Mouse (Mus musculus) fat pad, adult 2 months (tissue): ENCODE measurements around the gene B230217C12Rik.
"Not testable (repeated sequence)": the region's sequence is repeated elsewhere in the genome, so short reads cannot be mapped to it uniquely, and the experiment has no call there.

Experiments
- DNase-seq: peaks from one replicate; pipeline ENCODE4 v3.0.0-alpha.2; 2011; ENCODE audit warnings: low read depth, low spot score; ENCODE audit errors: extremely low read depth

B230217C12Rik gene

DNA sequence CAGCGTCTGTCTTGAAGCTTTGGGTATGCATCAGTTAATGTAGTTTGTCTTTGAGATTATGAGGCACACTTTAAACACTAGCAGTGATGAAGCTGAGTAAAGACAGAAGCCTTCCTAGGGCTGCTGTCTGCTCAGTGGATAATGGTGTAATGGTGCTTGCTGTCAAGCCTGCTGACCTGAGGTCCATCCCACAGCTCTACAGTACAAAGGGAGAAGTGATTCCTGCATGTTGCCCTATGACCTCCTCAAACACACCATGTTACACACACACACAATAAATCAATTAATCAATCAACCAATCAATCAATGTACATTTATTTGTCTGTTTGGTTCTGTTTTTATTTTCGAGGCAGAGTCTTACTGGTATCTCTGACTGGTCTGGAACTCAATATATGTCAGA, 21.6 kb downstream of the B230217C12Rik start:
- DNase-seq, result no peak

DNA sequence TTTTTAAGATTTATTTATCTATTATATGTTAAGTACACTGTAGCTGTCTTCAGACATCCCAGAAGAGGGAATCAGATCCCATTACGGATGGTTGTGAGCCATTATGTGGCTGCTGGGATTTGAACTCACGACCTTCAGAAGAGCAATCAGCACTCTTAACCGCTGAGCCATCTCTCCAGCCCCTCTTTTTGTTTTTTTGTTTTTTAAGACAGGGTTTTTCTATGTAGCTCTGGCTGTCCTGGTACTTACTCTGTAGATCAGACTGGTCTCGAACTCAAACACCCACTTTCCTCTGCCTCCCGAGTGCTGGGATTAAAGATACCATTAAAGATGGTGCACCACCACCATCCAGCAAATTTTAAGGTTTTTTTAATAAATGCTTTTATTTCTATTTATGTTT, 24.8 kb downstream of the B230217C12Rik start:
- DNase-seq, result no peak

GRCm38 (mm10) chr11:97866091-97866888, 25.7 kb downstream of the B230217C12Rik start:
- DNase-seq, result no peak

DNA sequence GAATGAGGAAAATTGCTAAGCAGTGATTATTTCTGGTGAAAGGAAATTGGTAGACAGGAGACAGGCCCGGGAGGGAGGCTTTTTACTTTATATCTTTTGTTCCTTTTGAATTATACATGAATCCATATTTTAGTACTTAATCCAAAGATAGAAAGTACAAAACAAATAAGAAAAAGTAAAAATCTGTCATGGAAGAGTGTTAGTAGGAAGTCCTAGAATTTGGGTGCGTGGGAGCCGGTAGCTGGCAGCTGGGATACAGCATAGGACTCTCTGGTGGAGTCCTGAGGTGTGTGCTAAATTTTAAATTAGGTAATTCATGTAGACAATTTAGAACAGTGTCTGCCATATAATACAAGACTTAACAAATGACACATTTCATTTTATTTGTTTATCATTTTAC, 27.0 kb downstream of the B230217C12Rik start:
- no peak for DNase-seq

DNA sequence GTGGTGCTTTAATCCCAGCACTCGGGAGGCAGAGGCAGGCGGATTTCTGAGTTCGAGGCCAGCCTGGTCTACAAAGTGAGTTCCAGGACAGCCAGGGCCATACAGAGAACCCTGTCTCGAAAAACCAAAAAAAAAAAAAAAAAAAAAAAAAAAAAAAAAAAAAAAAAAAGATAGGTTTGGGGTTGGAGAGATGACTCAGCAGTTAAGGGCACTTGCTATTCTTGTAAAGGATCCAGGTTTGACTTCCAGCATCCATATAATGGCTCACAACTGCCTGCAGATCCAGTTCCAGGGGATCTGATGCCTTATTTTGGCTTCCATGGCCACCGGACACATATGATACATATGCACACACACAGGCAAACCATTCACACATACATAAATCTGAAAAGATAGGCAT, 31.8 kb downstream of the B230217C12Rik start:
- not testable (repeated sequence) for DNase-seq

GRCm38 (mm10) chr11:97874396-97874795, 33.8 kb downstream of the B230217C12Rik start:
- no peak for DNase-seq

DNA sequence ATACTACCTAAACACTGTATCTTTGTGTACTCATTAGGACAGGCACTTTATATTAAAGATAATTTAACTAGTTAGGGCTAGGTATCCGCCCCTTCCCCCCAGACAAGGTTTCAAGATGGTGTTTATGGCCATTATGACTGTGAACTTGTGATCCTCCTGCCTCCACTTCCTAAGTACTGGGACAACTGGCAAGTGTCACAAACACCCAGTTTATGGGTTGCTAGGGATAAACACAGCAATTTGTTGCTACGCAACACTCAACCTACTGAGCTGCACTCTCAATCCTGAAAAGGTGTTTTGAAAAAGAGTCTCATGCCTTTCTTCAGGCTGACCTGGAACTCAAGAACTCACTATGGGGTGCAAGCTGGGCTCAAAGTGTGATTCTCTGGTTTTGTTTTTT, 36.8 kb downstream of the B230217C12Rik start:
- no peak for DNase-seq

DNA sequence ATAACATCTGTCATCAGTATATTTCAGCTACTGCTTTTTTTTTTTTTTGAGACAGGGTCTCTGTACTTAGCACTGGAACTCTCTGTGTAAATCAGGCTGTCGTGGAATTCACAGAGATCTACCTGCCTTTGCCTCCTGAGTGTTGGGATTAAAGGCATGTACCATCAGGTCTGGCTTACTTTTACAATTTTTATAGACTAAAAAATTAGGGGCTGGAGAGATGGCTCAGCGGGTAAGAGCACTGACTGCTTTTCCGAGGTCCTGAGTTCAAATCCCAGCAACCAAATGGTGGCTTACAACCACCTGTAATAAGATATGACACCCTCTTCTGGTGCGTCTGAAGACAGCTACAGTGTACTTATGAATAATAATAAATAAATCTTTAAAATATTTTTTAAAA, 39.8 kb downstream of the B230217C12Rik start:
- DNase-seq, result no peak

GRCm38 (mm10) chr11:97883542-97883917, 43.0 kb downstream of the B230217C12Rik start:
- DNase-seq, result peak; percentile 18

- DNase-seq, result peak; percentile 76
Measured at GRCm38 (mm10) chr11:97883918-97884600, 43.5 kb downstream of the B230217C12Rik start, which contains the start of gene Fbxo47. Fbxo47 (minus strand) TSS chr11:97884154.

DNA sequence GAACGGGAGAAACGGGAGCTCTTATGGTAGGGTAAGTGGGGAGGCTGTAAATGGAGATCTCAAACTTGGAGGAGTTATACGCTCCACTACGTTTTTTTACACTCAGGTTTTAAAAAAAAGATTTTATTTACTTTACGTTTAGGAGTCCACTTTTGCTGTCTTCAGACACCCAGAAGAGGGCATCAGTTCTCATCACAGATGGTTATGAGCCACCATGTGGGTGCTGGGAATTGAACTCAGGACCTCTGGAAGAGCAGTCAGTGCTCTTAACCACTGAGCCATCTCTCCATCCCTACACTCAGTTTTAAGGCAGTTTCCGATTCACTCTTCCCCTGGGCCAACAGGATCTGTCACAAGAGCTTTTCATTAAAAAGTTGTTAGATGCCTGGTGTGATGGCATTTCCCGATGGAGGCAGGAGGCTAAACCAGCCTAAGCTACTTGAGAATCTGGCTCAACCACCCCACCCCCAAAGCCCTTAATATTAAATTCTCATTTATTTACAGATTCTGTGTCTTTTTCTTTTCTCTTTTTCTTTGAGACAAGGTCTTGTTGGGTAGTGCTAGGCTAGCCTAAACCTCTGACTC, 44.1 kb downstream of the B230217C12Rik start:
- DNase-seq, result no peak

GRCm38 (mm10) chr11:97885296-97885915, 44.8 kb downstream of the B230217C12Rik start:
- DNase-seq, result no peak

DNA sequence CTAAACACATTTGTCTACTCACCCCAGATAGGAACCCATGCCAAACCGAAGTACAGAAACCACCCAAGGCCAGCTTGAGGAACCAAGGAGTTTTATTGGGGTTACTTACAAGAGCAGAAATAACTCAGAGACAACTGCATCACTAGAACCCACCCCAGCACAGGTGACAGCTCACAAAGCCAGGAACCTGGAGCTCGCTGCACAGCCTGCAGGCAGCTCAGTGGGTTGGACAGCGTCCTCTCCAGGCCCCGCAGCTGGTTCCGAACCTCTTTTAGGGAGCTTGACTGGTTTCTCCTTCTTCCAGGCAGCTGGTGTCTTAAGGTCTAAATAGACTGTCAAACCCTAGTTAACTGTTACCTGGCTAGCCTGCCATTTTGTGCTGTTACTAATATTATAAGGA, 51.2 kb downstream of the B230217C12Rik start:
- no peak for DNase-seq
